Mouse (Mus musculus): Measurements from ENCODE around the gene Zfp74. TPM values are rescaled to one million over a fixed set of nuclear protein-coding genes. Genes with fewer than 3 reads are reported as not detected.

Zfp74 gene
- total RNA-seq, 2 experiments from 2014 or later: 25.4 to 28.2 TPM

DNA sequence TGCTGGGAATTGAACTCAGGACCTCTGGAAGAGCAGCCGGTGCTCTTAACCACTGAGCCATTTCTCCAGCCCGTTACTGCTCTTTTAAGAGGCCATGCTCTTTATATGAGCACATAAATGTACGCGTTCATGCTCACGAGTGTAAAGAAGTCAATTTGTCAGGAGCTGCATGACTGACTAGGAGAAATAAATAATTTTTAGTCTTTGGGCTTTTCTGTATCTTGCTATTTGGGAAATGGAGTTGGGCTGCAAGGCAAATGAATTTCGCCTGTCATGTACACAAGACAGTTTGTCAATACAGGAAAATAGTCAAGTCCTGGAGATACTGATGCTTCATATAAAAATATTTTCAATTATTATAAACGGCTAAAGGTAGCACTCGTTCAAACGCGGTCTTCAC, 803 bp downstream of the Zfp74 start:
- intact Hi-C loops (cut with DNase I): no loop called here
- DNase-seq: no peak

DNA sequence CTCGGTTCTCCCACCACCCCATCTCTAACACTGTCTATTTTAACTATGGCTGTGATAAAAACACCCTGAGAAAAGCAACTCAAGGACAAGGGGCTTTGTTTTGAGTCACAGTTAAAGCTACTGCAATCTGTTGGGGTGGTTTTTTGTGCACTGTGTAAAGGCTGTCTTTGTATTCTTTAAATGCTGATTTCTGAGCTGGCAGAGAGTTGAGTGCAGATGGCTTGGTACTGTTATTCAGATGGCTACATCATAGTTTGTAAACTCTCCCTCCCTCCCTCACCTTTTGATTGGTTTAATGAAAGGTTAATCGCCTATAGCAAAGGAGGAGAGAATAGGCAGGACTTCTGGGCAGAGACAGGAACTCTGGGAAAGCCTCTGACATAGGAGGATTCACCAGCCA, 9.7 kb downstream of the Zfp74 start:
- intact Hi-C loops (cut with DNase I): no loop called here
- no peak for DNase-seq

DNA sequence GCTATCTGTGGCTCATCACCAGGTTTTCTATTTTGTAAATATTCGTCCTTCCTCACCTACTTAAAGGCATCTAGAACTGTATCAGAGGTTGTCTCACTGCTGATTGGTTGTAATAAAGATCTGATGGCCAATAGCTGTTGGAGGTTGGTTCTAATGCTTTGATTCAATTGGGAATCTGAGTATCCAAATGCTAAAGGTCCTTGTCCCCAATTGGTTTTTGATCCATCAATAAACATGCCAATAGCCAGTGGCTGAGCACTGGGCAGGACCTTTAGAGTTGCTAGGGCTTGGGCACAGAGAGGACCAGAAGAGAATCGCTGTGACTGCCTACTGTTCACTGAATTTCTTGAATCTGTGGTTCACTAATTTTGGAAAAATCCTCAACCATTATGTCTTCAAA, 10.2 kb downstream of the Zfp74 start:
- intact Hi-C loops (cut with DNase I): no loop called here
- DNase-seq: no peak

DNA sequence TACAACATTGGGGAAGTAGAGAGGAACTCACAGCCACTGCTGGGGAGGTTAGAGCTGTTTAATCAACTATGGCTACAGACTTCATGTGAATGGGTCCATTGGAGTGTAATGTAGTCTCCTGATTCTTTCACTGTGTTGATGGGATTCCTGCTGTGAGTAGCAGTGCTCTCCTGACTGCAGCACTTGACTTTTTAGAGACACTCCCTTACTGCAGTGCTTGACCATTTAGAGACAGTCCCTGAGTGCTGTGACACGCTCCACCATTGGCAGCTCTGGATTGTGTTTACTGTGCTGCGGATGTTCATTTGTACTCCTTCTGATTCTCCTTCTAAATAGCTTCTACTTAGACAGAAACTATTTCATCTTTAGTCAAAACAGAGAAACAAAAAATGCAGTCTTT, 11.1 kb downstream of the Zfp74 start:
- intact Hi-C loops (cut with DNase I): no loop called here
- DNase-seq: no peak

- no peak for DNase-seq
- intact Hi-C loops (cut with DNase I): no loop called here
These were observed 12.9 kb downstream of the Zfp74 start for GRCm38 (mm10) chr7:29941027-29941426.

DNA sequence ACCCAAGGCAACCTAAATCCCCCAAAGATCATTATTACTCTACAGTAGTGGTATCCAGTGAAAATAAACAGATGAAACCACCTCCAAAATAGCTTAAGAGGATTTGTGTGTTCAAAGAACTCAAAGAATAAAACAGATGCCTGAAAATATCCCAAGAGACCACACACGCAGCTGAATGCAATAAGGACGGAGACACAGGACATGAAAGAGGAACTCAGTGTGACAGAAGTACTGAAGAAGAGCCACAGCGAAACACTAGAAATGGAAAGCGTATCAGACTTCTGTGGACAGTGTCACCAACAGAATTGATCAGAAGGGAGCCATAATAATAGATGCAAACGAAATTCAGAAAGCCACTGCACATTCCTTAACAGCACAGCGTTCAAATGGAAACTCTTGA, 15.0 kb downstream of the Zfp74 start:
- intact Hi-C loops (cut with DNase I): no loop called here
- DNase-seq: no peak

- intact Hi-C loops (cut with DNase I): no loop called here
- DNase-seq: no peak
These were observed 31.1 kb downstream of the Zfp74 start for GRCm38 (mm10) chr7:29922780-29923179.

DNA sequence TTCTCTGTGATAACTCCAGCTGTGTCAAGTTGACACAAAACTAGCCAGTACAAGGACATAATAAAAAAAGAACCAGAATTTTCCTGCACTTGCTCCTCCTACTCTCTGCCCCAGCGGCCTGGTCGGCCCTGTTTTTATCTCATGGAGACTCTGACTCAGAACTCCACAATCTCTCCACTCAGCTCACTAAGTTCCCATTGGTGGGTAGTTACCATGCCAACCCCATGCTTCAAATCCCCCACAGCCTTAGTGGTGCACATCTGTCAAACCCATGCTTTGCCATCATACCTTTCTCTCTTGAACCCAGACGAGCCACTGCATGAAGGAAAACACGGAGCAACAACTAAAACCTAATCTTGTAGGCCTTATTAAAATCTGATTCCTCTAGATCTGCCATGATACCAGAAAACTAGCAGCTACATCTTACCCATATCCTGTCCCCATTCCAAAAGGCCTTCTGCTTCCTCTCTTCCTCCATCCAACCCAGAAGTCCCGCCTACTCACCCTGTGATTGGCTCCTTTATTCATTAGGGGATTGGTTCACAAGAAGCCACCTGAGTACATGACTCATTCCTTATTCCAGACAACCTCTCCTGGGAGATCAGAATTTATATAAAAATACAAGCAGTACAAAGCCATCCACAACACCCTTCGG, 32.3 kb downstream of the Zfp74 start:
- intact Hi-C loops (cut with DNase I): no loop called here
- no peak for DNase-seq

GRCm38 (mm10) chr7:29918062-29918453, 35.8 kb downstream of the Zfp74 start:
- DNase-seq: no peak

DNA sequence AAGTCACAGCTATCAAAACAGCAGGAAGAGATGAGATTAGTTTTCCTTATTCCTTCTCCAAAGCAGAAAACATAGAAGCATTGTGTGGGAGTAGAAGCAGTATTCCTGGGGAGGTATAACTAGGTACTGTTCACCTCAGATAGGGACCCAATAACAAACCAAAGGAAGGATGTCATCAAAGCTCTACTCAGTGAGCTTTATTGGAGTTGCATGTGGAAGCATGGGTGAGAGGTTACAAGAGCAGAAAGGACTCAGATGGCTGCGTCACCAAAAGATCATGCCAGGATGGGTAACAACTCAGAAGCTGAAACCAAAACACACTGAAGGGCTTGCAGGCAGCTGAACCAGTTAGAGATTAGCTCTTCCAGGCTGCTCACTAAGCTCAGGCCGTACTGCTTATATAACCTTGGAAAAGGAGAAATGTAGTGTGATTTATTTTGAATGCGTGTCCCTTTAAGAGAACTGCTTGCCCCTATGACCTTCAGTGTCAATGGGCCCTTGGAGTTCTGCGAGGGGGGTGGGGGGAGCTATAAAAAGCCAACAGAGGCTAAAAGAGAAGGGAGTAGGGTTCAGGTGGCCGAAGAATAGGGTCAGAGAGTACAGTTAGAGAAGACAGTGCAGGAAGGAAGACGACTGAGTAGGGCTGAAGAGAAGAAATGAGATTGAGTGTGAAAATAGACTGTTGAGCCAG, 36.4 kb downstream of the Zfp74 start:
- no peak for DNase-seq

More at GRCm38 (mm10) chr7:29918062-29918453, 35.8 kb downstream of the Zfp74 start:
- intact Hi-C loops (cut with DNase I): no loop called here

GRCm38 (mm10) chr7:29912172-29912571, 41.7 kb downstream of the Zfp74 start:
- intact Hi-C loops (cut with DNase I): no loop called here
- DNase-seq: no peak

More for the DNA sequence above, 36.4 kb downstream of the Zfp74 start:
- intact Hi-C loops (cut with DNase I): no loop called here

DNA sequence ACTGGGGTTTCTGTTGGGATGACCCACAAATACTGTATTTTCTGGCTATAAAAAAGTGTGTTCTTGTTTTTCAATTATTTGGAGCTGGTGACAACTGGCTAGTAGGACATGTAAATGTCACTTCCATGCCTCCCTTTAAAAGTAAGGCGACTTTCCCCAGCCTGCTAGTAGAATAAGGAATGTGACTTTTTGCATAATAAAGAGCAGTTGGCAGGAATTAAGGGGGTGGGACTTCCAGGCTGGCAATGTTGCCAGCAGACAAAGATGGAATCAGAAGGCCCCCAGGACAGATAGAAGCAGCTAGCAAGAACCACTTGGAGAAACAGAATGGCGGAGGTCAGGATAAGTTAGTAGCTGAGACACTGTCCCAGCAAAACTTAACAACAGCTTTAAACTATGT, 43.6 kb downstream of the Zfp74 start:
- intact Hi-C loops (cut with DNase I): no loop called here
- DNase-seq: no peak

GRCm38 (mm10) chr7:29908130-29908950, 45.5 kb downstream of the Zfp74 start, which contains the start of gene Zfp383:
TSS of gene Zfp383 (plus strand) at chr7:29908223.
- DNase-seq: peak; percentile 86
- intact Hi-C loops (cut with DNase I): no loop called here

- intact Hi-C loops (cut with DNase I): no loop called here
These were observed 46.7 kb downstream of the Zfp74 start for GRCm38 (mm10) chr7:29907206-29907605.

DNA sequence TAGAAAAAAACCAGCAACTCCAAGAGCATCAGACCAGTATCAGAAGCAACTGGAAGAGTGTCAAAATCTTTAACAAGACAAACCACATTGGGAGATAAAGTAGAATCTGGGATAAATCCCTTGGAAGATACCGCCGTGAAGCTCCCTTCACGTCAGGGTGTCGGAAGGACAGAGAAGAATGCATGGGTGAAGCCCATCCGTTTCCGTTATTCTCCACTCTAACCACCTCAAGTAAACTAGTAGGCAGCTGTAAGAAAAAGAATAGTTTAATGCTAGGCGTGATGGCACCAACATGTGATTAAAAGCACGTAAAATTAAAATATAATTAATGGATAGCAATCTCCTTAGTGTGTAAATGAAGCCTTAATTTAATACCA, 47.2 kb downstream of the Zfp74 start:
- DNase-seq: no peak
- intact Hi-C loops (cut with DNase I): no loop called here

More at GRCm38 (mm10) chr7:29907206-29907605, 46.7 kb downstream of the Zfp74 start:
- no peak for DNase-seq

GRCm38 (mm10) chr7:29905966-29906681, 47.8 kb downstream of the Zfp74 start, which contains the start of gene Zfp27:
TSS of gene Zfp27 (minus strand) at chr7:29906572.
- intact Hi-C loops (cut with DNase I): no loop called here
- peak; percentile 86 for DNase-seq

- DNase-seq: no peak
- intact Hi-C loops (cut with DNase I): no loop called here
These were observed 49.8 kb downstream of the Zfp74 start for GRCm38 (mm10) chr7:29904101-29904500.

DNA sequence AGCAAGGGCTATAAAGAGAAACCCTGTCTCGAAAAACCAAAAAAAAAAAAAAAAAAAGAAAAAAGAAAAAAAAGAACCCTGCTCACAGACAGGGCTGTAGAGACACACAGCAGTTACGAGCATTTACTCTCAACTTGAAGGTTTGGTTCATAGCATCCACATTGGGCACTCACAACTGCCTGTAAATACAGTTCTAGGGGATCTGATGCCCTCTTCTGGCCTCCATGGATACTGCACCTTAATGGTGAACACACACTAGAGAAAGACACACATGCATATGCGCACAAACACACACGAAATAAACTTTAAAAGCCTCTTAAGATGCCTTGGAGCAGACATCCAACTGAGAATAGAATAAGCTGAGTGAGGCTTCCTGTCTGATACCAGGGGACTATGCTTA, 55.5 kb downstream of the Zfp74 start:
- DNase-seq: no peak
- intact Hi-C loops (cut with DNase I): no loop called here

DNA sequence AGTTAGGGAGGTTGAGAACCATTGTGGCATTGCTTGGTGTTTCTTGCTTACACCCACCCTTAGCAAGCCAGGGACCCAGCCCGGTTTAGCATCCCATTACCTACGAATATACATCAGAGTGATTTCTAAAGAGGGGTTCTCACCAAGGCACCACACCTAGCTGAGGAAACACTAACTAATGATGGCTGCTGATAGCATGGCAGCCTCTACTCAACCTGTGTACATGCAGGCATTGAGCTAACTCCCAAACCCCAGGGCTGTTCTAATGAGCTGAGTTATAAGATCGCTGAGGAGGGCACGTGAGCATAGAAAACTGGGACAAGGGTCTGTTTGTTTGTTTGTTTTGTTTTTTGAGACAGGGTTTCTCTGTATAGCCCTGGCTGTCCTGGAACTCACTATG, 61.1 kb downstream of the Zfp74 start:
- intact Hi-C loops (cut with DNase I): no loop called here
- DNase-seq: no peak

DNA sequence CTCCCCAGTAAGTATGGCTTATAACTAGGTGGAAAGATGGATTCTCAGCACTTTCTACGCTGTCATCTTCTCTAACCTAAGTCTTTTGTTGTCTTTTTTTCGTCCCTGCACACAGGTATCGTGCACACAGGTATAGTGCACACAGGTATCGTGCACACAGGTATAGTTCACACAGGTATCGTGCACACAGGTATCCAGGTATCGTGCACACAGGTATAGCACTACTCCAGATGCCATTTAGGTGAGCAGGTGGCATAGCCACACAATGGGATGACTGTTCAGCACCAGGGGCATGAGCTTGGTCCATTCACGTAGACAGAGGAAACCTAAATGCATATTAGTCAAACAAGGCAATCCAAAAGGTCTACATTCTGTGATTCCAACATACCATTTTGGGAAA, 63.4 kb downstream of the Zfp74 start:
- no peak for DNase-seq
- intact Hi-C loops (cut with DNase I): no loop called here

DNA sequence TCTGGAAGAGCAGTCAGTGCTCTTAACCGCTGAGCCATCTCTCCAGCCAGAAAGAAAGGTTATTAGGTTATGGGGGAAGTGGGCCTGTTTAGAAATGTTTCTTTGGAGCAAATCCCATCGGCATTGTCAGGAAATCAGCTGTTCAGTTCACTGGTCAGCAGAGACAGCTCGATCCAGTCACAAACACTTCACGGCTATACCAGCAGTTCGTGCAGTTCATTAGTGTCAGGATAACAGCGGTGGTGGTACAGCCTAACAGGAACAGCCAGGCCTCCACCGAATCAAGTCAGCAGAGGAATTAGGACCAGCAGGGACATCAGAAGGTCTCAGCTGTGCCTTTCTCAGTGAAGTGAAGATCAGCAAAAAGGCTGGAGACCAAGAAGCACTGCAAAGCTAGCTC, 73.0 kb downstream of the Zfp74 start:
- intact Hi-C loops (cut with DNase I): no loop called here
- no peak for DNase-seq

All from left cerebral cortex, postnatal 4 days (tissue).